Mouse (Mus musculus) liver, embryonic 14.5 days (tissue): ENCODE results near the gene Ap3b1. TPM values are rescaled to one million over a fixed set of nuclear protein-coding genes. Genes with fewer than 3 reads are reported as not detected.

ENCODE experiments used
- ATAC-seq: fragments of 200-750 bp; cut with Nextera tagmentation; 2 replicates; pipeline ENCODE4 v1.8.0; 2017; ENCODE audit warnings: moderate number of reproducible peaks, mild to moderate bottlenecking, moderate library complexity; ENCODE audit not compliant: insufficient read depth
- DNase-seq, 3 experiments: peaks; one replicate each; pipeline ENCODE4 v3.0.0-alpha.2; 2012 to 2013; ENCODE audit warnings: low read depth in 3 of 3, low spot score in 3 of 3
- H3K27ac ChIP-seq: fragments of 300-500 bp; sonication (generic); 2 replicates; pipeline ENCODE4 v1.5.1; 2014; ENCODE audit warnings: moderate library complexity, mild to moderate bottlenecking, control low read depth, inconsistent platforms
- H3K27me3 ChIP-seq: fragments of 300-500 bp; sonication (generic); 2 replicates; pipeline ENCODE4 v1.6.1; 2014; ENCODE audit warnings: mild to moderate bottlenecking, low read length, moderate library complexity; ENCODE audit not compliant: control insufficient read depth, insufficient read depth
- H3K36me3 ChIP-seq: fragments of 300-500 bp; sonication (generic); replicated peaks from 2 replicates; pipeline ENCODE4 v1.6.1; 2014; ENCODE audit warnings: low read depth; ENCODE audit not compliant: control insufficient read depth, insufficient read depth
- H3K4me1 ChIP-seq, 2 experiments: fragments of 200-500 bp in 1 of 2; fragments of 300-500 bp in 1 of 2; sonication (generic) in 1 of 2; replicated peaks; 2 replicates each; pipeline ENCODE4 v1.6.1; 2012 to 2014; ENCODE audit warnings: antibody characterized with exemption in 1 of 2, inconsistent platforms in 1 of 2, low read length in 1 of 2; ENCODE audit not compliant: control insufficient read depth in 2 of 2, insufficient read depth in 2 of 2
- H3K4me2 ChIP-seq: fragments of 300-500 bp; sonication (generic); 2 replicates; pipeline ENCODE4 v1.6.1; 2014; ENCODE audit warnings: low read depth, mild to moderate bottlenecking, control low read depth, moderate library complexity
- H3K4me3 ChIP-seq, 2 experiments: fragments of 200-500 bp in 1 of 2; fragments of 300-500 bp in 1 of 2; sonication (generic) in 1 of 2; 2 replicates each; pipeline ENCODE4 v1.5.1; 2012 to 2014; ENCODE audit warnings: low read depth in 2 of 2, low read length in 2 of 2, mild to moderate bottlenecking in 2 of 2, control low read depth in 1 of 2, inconsistent platforms in 1 of 2, moderate library complexity in 1 of 2; ENCODE audit not compliant: insufficient read depth in 1 of 2
- H3K9ac ChIP-seq: fragments of 300-500 bp; sonication (generic); replicated peaks from 2 replicates; pipeline ENCODE4 v1.6.1; 2014; ENCODE audit warnings: mild to moderate bottlenecking, control low read depth, moderate library complexity
- H3K9me3 ChIP-seq: fragments of 300-500 bp; sonication (generic); 2 replicates; pipeline ENCODE4 v1.6.1; 2016; ENCODE audit warnings: low read length, mixed read lengths; ENCODE audit not compliant: control insufficient read depth
- CTCF ChIP-seq: IDR thresholded peaks from 2 replicates; pipeline ENCODE4 v1.5.1; 2016; ENCODE audit warnings: antibody characterized with exemption, low read depth, control low read depth
- EP300 ChIP-seq: IDR thresholded peaks from 2 replicates; pipeline ENCODE4 v1.6.1; 2016; ENCODE audit warnings: antibody characterized with exemption, low read depth
- WGBS: fragments of 180-500 bp; shearing (Covaris S2); extraction: QIAGEN DNeasy Blood & Tissue Kit; methylation state at CpG from one replicate; pipeline ENCODE4 v1.1.7; 2014; ENCODE audit not compliant: insufficient replicate concordance; 5-methylcytosine and 5-hydroxymethylcytosine counted together
- polyA plus RNA-seq, 2 experiments: library from polyadenylated mRNA; depleted of rRNA in 1 of 2; stranded (reverse) in 1 of 2; unstranded in 1 of 2; fragments of >200 nt; fragmentation: Nextera tagmentation in 1 of 2; extraction: Ambion mirVana in 1 of 2; gene quantifications; 2 replicates each; pipeline versions ENCODE4 v1.2.1 to v1.2.3; 2012 to 2014

Ap3b1 gene
- polyA plus RNA-seq, 2 experiments: 16.1 to 16.8 TPM

- no peak overlapping the region for H3K9ac ChIP-seq
- H3K36me3 ChIP-seq: no peaks in the 10 kb centered on the region
- H3K4me3 ChIP-seq: no peak overlapping the region
- TF ChIP-seq CTCF: no peak
- TF ChIP-seq EP300: no peak
- H3K4me2 ChIP-seq: no peak overlapping the region
- ATAC-seq (no peak), DNase-seq (no peak)
- peaks cover 0 to 4% of the 10 kb centered on the region in 2 experiments; a peak in 2 of 4 replicates for H3K4me1 ChIP-seq
- WGBS: 84% methylated on average over 3 of the region's 3 CpGs
- no peaks in the 10 kb centered on the region for H3K9me3 ChIP-seq
- H3K27me3 ChIP-seq: no peaks in the 10 kb centered on the region
- no peak overlapping the region for H3K27ac ChIP-seq
Measured at GRCm38 (mm10) chr13:94384931-94385570, 26.3 kb downstream of the Ap3b1 start.

GRCm38 (mm10) chr13:94388566-94388965 is 29.8 kb downstream of the Ap3b1 start:
- no peaks in the 10 kb centered on the region for H3K9me3 ChIP-seq
- no peaks in the 10 kb centered on the region for H3K27me3 ChIP-seq
- TF ChIP-seq EP300: no peak
- TF ChIP-seq CTCF: no peak
- no peak overlapping the region for H3K27ac ChIP-seq
- peaks cover 0 to 1% of the 10 kb centered on the region in 2 experiments; a peak in 1 of 4 replicates for H3K4me1 ChIP-seq
- WGBS: 40% methylated on average over 3 of the region's 3 CpGs
- H3K9ac ChIP-seq: no peak overlapping the region
- no peak overlapping the region for H3K4me3 ChIP-seq
- DNase-seq (no peak), ATAC-seq (no peak)
- no peak overlapping the region for H3K4me2 ChIP-seq
- no peaks in the 10 kb centered on the region for H3K36me3 ChIP-seq

DNA sequence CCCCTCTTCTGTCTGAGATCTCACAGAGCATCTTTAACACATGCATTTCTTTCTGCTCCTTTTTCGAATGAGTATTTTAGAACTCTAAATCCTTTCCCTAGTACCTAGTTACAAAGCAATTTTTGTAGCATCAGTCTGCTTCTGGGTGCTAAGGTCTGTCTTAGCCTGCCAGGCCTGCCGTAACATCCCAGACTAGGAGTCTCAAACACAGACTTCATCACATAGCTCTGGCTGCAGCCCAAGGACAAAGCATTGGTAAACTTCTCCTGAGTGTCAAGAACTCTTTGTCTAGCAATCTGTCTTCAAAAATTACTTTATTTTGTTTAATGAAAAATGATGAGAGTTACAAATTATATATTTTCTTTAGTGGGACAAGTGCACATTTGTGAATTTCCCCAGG is 30.8 kb downstream of the Ap3b1 start:
- no peaks in the 10 kb centered on the region for H3K9me3 ChIP-seq
- no peak for ATAC-seq
- no peak for DNase-seq
- H3K4me1 ChIP-seq: peaks cover 0 to 1% of the 10 kb centered on the region in 2 experiments; a peak in 1 of 4 replicates
- no peak overlapping the region for H3K4me2 ChIP-seq
- H3K27me3 ChIP-seq: no peaks in the 10 kb centered on the region
- 76% methylated on average over 2 of the region's 2 CpGs for WGBS
- no peak overlapping the region for H3K27ac ChIP-seq
- H3K9ac ChIP-seq: no peak overlapping the region
- TF ChIP-seq EP300 (no peak), CTCF (no peak)
- no peaks in the 10 kb centered on the region for H3K36me3 ChIP-seq
- no peak overlapping the region for H3K4me3 ChIP-seq

DNA sequence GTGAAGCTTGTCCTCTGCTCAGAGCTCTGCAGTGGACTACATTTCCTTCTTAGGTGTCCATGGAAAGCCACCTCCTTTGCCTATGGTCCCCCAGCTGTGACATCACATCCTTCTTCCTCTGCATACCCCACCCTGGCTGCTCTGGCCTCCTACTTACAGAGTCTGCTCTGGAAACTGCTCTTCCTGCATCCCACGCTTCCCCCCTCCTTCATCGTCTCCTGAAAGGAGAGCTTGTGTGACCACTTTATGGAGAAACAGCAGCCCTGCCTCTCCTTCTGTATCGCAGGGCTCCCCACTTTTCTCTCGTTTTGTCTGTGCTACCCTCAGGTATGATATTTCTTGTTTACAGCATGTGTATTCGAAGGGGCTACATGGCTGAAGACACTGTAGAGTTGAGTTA is 33.5 kb downstream of the Ap3b1 start:
- ATAC-seq (no peak), DNase-seq (no peak)
- Histone ChIP-seq H3K27ac (no peak overlapping the region), H3K4me2 (no peak overlapping the region), H3K4me3 (no peak overlapping the region), H3K27me3 (no peaks in the 10 kb centered on the region), H3K9ac (no peak overlapping the region), H3K9me3 (no peaks in the 10 kb centered on the region), H3K4me1 (0 out of 4 replicates have a peak, but pooled peaks cover 0 to 1% of the 10 kb centered on the region in 2 experiments), H3K36me3 (no peaks in the 10 kb centered on the region; the same call in 1 of the 2 replicates)
- WGBS: 78% methylated on average over 5 of the region's 5 CpGs
- TF ChIP-seq CTCF (no peak), EP300 (no peak)

DNA sequence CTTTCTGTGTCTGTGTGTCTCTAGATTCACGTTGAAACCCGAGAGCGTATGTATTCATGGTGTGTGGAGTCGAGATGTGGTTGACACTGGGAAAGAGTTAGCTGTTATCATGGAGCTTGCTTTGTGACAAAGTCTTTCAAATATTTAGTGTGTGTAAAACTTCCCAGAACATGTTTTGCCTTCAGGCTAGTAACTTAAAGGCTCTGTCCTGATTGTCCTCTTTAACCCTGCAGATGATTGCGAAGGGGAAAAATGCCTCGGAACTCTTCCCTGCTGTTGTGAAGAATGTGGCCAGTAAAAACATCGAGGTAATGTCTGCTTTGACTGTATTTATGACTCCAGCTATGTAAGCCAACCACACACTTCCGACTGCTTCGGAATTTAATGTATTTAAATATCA is 35.7 kb downstream of the Ap3b1 start:
- Histone ChIP-seq H3K9me3 (no peaks in the 10 kb centered on the region), H3K27ac (no peak overlapping the region), H3K4me3 (no peak overlapping the region), H3K27me3 (no peaks in the 10 kb centered on the region), H3K9ac (no peak overlapping the region), H3K4me2 (no peak overlapping the region), H3K4me1 (no peaks in the 10 kb centered on the region), H3K36me3 (no peaks in the 10 kb centered on the region; the same call in 1 of the 2 replicates)
- DNase-seq (no peak), ATAC-seq (no peak)
- TF ChIP-seq CTCF: no peak
- TF ChIP-seq EP300: no peak
- 76% methylated on average over 9 of the region's 9 CpGs for WGBS
